In the genomic region with DNA sequence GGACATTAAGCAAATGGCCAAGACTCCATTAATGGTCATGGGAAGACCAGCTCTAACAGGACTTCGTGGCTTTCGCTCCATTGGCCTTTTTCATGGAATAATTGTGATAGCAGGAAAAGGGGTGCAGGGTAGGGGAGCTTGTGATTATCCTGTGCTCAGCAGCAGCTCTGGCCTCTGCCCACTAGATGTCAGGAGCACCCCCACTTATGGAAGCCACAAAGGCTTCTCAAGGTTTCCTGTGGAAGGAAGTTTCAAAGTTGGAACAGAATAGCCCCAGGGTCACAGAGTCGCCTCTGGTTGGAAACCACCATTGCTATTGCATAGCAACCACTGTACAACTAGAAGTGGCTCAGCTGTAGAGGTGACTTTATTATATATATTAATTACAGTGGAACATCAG, we compare ENCODE assay signal across 9 mouse cellular contexts. TPM values are rescaled to one million over a fixed set of nuclear protein-coding genes. Genes with fewer than 3 reads are reported as not detected.
DNase-seq lines count a peak whose midpoint lies in the region; ATAC-seq lines count a peak whose summit lies in the region.
"Had no signal": no experiment of that assay in that cellular context is flagged by ENCODE, and none has a peak within 500 bp of the region (broad histone marks: within the 10 kb centered on the region; RNA-seq: fewer than 3 reads in every experiment).

No protein-coding gene starts in this region.

- H3K9me3 ChIP-seq in embryonic facial prominence, embryonic 11.5 days (replicated peaks; ENCODE audit: control insufficient read depth, low read length): no peaks in the 10 kb centered on the region; the same call in 1 of the 2 replicates
- 0 out of 2 replicates have a peak, but pooled peaks cover 5% of the 10 kb centered on the region for H3K9me3 ChIP-seq in liver, embryonic 12.5 days (replicated peaks)

- no peak overlapping the region for H3K9ac ChIP-seq in embryonic facial prominence, embryonic 11.5 days (replicated peaks; ENCODE audit: low read length)
- no peak overlapping the region for H3K9ac ChIP-seq in liver, embryonic 12.5 days
- H3K9ac ChIP-seq: neural tube, embryonic 12.5 days had no signal

- H3K27ac ChIP-seq in embryonic facial prominence, embryonic 11.5 days (replicated peaks; ENCODE audit: low read depth, low read length): no peak overlapping the region
- no peak overlapping the region for H3K27ac ChIP-seq in liver, embryonic 12.5 days
- H3K27ac ChIP-seq: neural tube, embryonic 12.5 days had no signal

- no peaks in the 10 kb centered on the region for H3K36me3 ChIP-seq in embryonic facial prominence, embryonic 11.5 days (replicated peaks; ENCODE audit: control insufficient read depth, insufficient read depth, low read depth, low read length)
- peaks cover 51% of the 10 kb centered on the region for H3K36me3 ChIP-seq in liver, embryonic 12.5 days

- no peak overlapping the region for H3K4me3 ChIP-seq in embryonic facial prominence, embryonic 11.5 days (ENCODE audit: low read depth, low read length)
- H3K4me3 ChIP-seq in liver, embryonic 12.5 days: no peak overlapping the region
- H3K4me3 ChIP-seq: neural tube, embryonic 12.5 days had no signal

- WGBS in embryonic facial prominence, embryonic 11.5 days: 74% methylated on average over 3 of the region's 3 CpGs
- 67% methylated on average over 3 of the region's 3 CpGs for WGBS in liver, embryonic 12.5 days (ENCODE audit: insufficient replicate concordance)

- ATAC-seq in embryonic facial prominence, embryonic 11.5 days (replicated peaks; ENCODE audit: insufficient number of reproducible peaks, low FRiP score, low TSS enrichment, low read depth): no peak
- 0 out of 2 replicates have a peak, but pooled peaks have one; percentile 47 for ATAC-seq in liver, embryonic 12.5 days

- no peaks in the 10 kb centered on the region for H3K4me1 ChIP-seq in embryonic facial prominence, embryonic 11.5 days (ENCODE audit: control insufficient read depth, insufficient read depth, low read length)
- no peaks in the 10 kb centered on the region for H3K4me1 ChIP-seq in liver, embryonic 12.5 days
- H3K4me1 ChIP-seq: neural tube, embryonic 12.5 days had no signal

- H3K4me2 ChIP-seq in embryonic facial prominence, embryonic 11.5 days (ENCODE audit: low read depth, low read length): no peak overlapping the region
- H3K4me2 ChIP-seq in liver, embryonic 12.5 days: no peak overlapping the region
- H3K4me2 ChIP-seq: neural tube, embryonic 12.5 days had no signal

- H3K27me3 ChIP-seq in embryonic facial prominence, embryonic 11.5 days (ENCODE audit: control insufficient read depth, insufficient read depth, low read length): no peaks in the 10 kb centered on the region
- no peaks in the 10 kb centered on the region for H3K27me3 ChIP-seq in liver, embryonic 12.5 days (replicated peaks)
- H3K27me3 ChIP-seq: neural tube, embryonic 12.5 days had no signal

- peak; percentile 28 to 45 for DNase-seq in layer of hippocampus, postnatal 10 days (ENCODE audit: low spot score in 2 of 2)
- DNase-seq in layer of hippocampus, adult 8-10 months (ENCODE audit: low spot score in 2 of 2): no peak
- DNase-seq in adrenal gland, postnatal 25 days: peak; percentile 29
- peak; percentile 50 for DNase-seq in embryonic facial prominence, embryonic 11.5 days (ENCODE audit: low spot score)
- no peak for DNase-seq in MN1 (ENCODE audit: low spot score)
- DNase-seq in Muller cell, postnatal 12 days (ENCODE audit: inconsistent ontology term): no peak
- no peak for DNase-seq in left cerebral cortex, adult 8-10 months (ENCODE audit: low spot score in 2 of 2)

RNA-seq across cellular contexts. Expression of a gene that starts 48.8 kb away (rescaled TPM):
- 100 to 1,000 TPM; 141 to 152 TPM for total RNA-seq in layer of hippocampus, postnatal 10 days (2021)
- total RNA-seq in layer of hippocampus, adult 8-10 months (2022): 100 to 1,000 TPM; 127 to 148 (median 137) TPM
- 49.2 and 56.7 TPM in 2 replicates for total RNA-seq in adrenal gland, postnatal 25 days (2021)
- 0.38 and 0.49 TPM in 2 replicates for polyA plus RNA-seq in embryonic facial prominence, embryonic 11.5 days (2014; fragmentation: Nextera tagmentation; extraction: Ambion mirVana)
- 0.10 TPM in 1 of 2 replicates, not detected in the other for polyA plus RNA-seq in liver, embryonic 12.5 days (2016; fragmentation: Nextera tagmentation; extraction: Ambion mirVana)
- 100 to 1,000 TPM; 131 to 176 (median 150) TPM for total RNA-seq in left cerebral cortex, adult 8-10 months (2022)

Comparison
In these comparisons a context has a peak if more than half of its experiments do, and no peak if none do; other contexts are left out.
1. DNase-seq: peak in layer of hippocampus, postnatal 10 days (2 of 2), adrenal gland, postnatal 25 days (single experiment) and embryonic facial prominence, embryonic 11.5 days (single experiment); none in layer of hippocampus, adult 8-10 months (0 of 2), MN1 (single experiment), Muller cell, postnatal 12 days (single experiment) and left cerebral cortex, adult 8-10 months (0 of 2).